9 mouse cellular contexts compared by ENCODE assay signal in genomic region chr5:113882566-113883383, GRCm38 (mm10). TPM values are rescaled to one million over a fixed set of nuclear protein-coding genes. Genes with fewer than 3 reads are reported as not detected.
DNase-seq lines count a peak whose midpoint lies in the region; ATAC-seq and TF ChIP-seq lines count a peak whose summit lies in the region.
"Had no signal": no experiment of that assay in that cellular context is flagged by ENCODE, and none has a peak within 500 bp of the region (broad histone marks: within the 10 kb centered on the region; RNA-seq: fewer than 3 reads in every experiment).

No protein-coding gene starts in this region.

- ATAC-seq in forebrain, embryonic 15.5 days (replicated peaks): peak; percentile 62
- no peak for ATAC-seq in limb, embryonic 13.5 days (ENCODE audit: low FRiP score, low read depth)
- no peak for ATAC-seq in megakaryocyte-erythroid progenitor cell, adult 5-6 weeks (replicated peaks; ENCODE audit: low FRiP score, low TSS enrichment, poor library complexity, severe bottlenecking)

- DNase-seq in gastrocnemius, adult 2 months: peak; percentile 47
- DNase-seq in gastrocnemius, postnatal 14 days: no peak
- DNase-seq in 3T3-L1 (ENCODE audit: low read depth, low spot score): peak; percentile 37
- no peak for DNase-seq in thymus, adult 18-20 months

- TF ChIP-seq POLR2A in small intestine, adult 2 months (IDR thresholded peaks at IDR 0.05; ENCODE audit: low read depth, low read length): no peak

- no peak for TF ChIP-seq CTCF in gastrocnemius, adult 2 months (IDR thresholded peaks at IDR 0.05)
- TF ChIP-seq CTCF in small intestine, adult 2 months (IDR thresholded peaks at IDR 0.05; ENCODE audit: extremely low read depth, insufficient read length, insufficient replicate concordance, low read depth, low read length): no peak

- H3K4me2 ChIP-seq in forebrain, embryonic 15.5 days (replicated peaks): no peak overlapping the region; the same call in 1 of the 2 replicates
- no peak overlapping the region for H3K4me2 ChIP-seq in limb, embryonic 13.5 days (replicated peaks)

- H3K36me3 ChIP-seq in forebrain, embryonic 15.5 days: peaks cover 12% of the 10 kb centered on the region; the same call in 1 of the 2 replicates
- peaks cover 34% of the 10 kb centered on the region for H3K36me3 ChIP-seq in limb, embryonic 13.5 days
- peaks cover 16% of the 10 kb centered on the region for H3K36me3 ChIP-seq in small intestine, adult 2 months (ENCODE audit: control insufficient read depth, insufficient read depth, low read length)

- H3K4me1 ChIP-seq in forebrain, embryonic 15.5 days: peaks cover 67% of the 10 kb centered on the region
- H3K4me1 ChIP-seq in limb, embryonic 13.5 days: peaks cover 26% of the 10 kb centered on the region
- H3K4me1 ChIP-seq in small intestine, adult 2 months (ENCODE audit: control insufficient read depth, insufficient read depth, insufficient read length, low read length): peaks cover 30% of the 10 kb centered on the region

- 25% methylated on average over 15 of the region's 15 CpGs for WGBS in forebrain, embryonic 15.5 days
- 63% methylated on average over 15 of the region's 15 CpGs for WGBS in limb, embryonic 13.5 days
- 69% methylated on average over 15 of the region's 15 CpGs for WGBS in small intestine, adult 2 months

- H3K4me3 ChIP-seq in gastrocnemius, adult 2 months: no peak overlapping the region
- H3K4me3 ChIP-seq in forebrain, embryonic 15.5 days: no peak overlapping the region
- H3K4me3 ChIP-seq in limb, embryonic 13.5 days: no peak overlapping the region
- H3K4me3 ChIP-seq in small intestine, adult 2 months (ENCODE audit: low read depth, low read length): no peak overlapping the region

- peak overlapping the region; percentile 73 for H3K27ac ChIP-seq in gastrocnemius, adult 2 months
- peak overlapping the region; percentile 95 for H3K27ac ChIP-seq in forebrain, embryonic 15.5 days (replicated peaks)
- H3K27ac ChIP-seq in limb, embryonic 13.5 days: peak overlapping the region; percentile 52; the same call in 1 of the 2 replicates
- H3K27ac ChIP-seq in small intestine, adult 2 months (ENCODE audit: insufficient read depth, low read depth, low read length): peak overlapping the region; percentile 31; the same call in 1 of the 2 replicates
- H3K27ac ChIP-seq: liver, embryonic 14.5 days had no signal

- no peaks in the 10 kb centered on the region for H3K9me3 ChIP-seq in forebrain, embryonic 15.5 days
- no peaks in the 10 kb centered on the region for H3K9me3 ChIP-seq in limb, embryonic 13.5 days

- intact Hi-C loops in gastrocnemius, adult 2 months (cut with DNase I): no loop called here
- intact Hi-C loops in gastrocnemius, postnatal 14 days (cut with DNase I; ENCODE audit: low total_unique reads): no loop called here

- no peaks in the 10 kb centered on the region for H3K27me3 ChIP-seq in forebrain, embryonic 15.5 days
- no peaks in the 10 kb centered on the region for H3K27me3 ChIP-seq in limb, embryonic 13.5 days
- H3K27me3 ChIP-seq in small intestine, adult 2 months (ENCODE audit: control insufficient read depth, insufficient read depth, low read length): no peaks in the 10 kb centered on the region

- 0 out of 2 replicates have a peak overlapping the region, but pooled peaks have one; percentile 28 for H3K9ac ChIP-seq in forebrain, embryonic 15.5 days (replicated peaks)
- H3K9ac ChIP-seq in limb, embryonic 13.5 days: peak overlapping the region; percentile 43
- H3K9ac ChIP-seq: liver, embryonic 14.5 days had no signal

RNA-seq across cellular contexts. Expression of gene Coro1c, which starts 25.8 kb away (rescaled TPM):
- total RNA-seq in gastrocnemius, adult 2 months (2021): 10 to 100 TPM in 1 of 2 experiments, 1 to 10 TPM in 1; 7.8 to 11.8 TPM
- total RNA-seq in gastrocnemius, postnatal 14 days (2021): 10 to 100 TPM; 24.0 to 28.7 TPM
- polyA plus RNA-seq in forebrain, embryonic 15.5 days (2015; fragmentation: Nextera tagmentation; extraction: Ambion mirVana): 221 and 224 TPM in 2 replicates
- polyA plus RNA-seq in limb, embryonic 13.5 days (2015; fragmentation: Nextera tagmentation; extraction: Ambion mirVana): 83.1 and 90.2 TPM in 2 replicates
- polyA plus RNA-seq in small intestine, adult 2 months (2012; rRNA removed): 68.3 and 144 TPM in 2 replicates
- total RNA-seq in megakaryocyte-erythroid progenitor cell, adult 5-6 weeks (2014; fragmentation: Nextera tagmentation): 56.5 and 80.4 TPM in 2 replicates
- 75.7 and 78.0 TPM in 2 replicates for total RNA-seq in megakaryocyte-erythroid progenitor cell, adult 5-6 weeks (2017)

RNA-seq across cellular contexts. Expression of gene Selplg, which starts 50.3 kb away (rescaled TPM):
- 1 to 10 TPM in 1 of 2 experiments, under 1 TPM in 1; 0.89 to 1.3 TPM for total RNA-seq in gastrocnemius, adult 2 months (2021)
- 1 to 10 TPM; 1.1 TPM for total RNA-seq in gastrocnemius, postnatal 14 days (2021)
- 1.8 TPM in 2 replicates for polyA plus RNA-seq in forebrain, embryonic 15.5 days (2015; fragmentation: Nextera tagmentation; extraction: Ambion mirVana)
- polyA plus RNA-seq in limb, embryonic 13.5 days (2015; fragmentation: Nextera tagmentation; extraction: Ambion mirVana): 2.5 TPM in 2 replicates
- polyA plus RNA-seq in small intestine, adult 2 months (2012; rRNA removed): 31.5 and 52.3 TPM in 2 replicates
- total RNA-seq in megakaryocyte-erythroid progenitor cell, adult 5-6 weeks (2014; fragmentation: Nextera tagmentation): 66.0 and 87.7 TPM in 2 replicates
- total RNA-seq in megakaryocyte-erythroid progenitor cell, adult 5-6 weeks (2017): 27.4 and 30.2 TPM in 2 replicates

Comparison
In these comparisons a context has a peak if more than half of its experiments do, and no peak if none do; other contexts are left out.
1. DNase-seq: peak in gastrocnemius, adult 2 months (single experiment) and 3T3-L1 (single experiment); none in gastrocnemius, postnatal 14 days (single experiment) and thymus, adult 18-20 months (0 of 2).
2. H3K27ac ChIP-seq: peak in every context shown above with its lines; median percentile 95 in forebrain, embryonic 15.5 days; 73 in gastrocnemius, adult 2 months; 52 in limb, embryonic 13.5 days; 31 in small intestine, adult 2 months.
3. RNA of gene Selplg, which starts 50.3 kb away (total RNA-seq): 27.4 to 87.7 TPM in megakaryocyte-erythroid progenitor cell, adult 5-6 weeks; 0.89 to 1.3 TPM in gastrocnemius, adult 2 months and 1.1 TPM in gastrocnemius, postnatal 14 days; every median in the first group is over 10 times any median in the second.